Mouse (Mus musculus) left cerebral cortex, adult 2 months (tissue): ENCODE data around the gene Adgrb2. TPM values are rescaled to one million over a fixed set of nuclear protein-coding genes. Genes with fewer than 3 reads are reported as not detected.

Experiments
- DNase-seq, 2 experiments: peaks; one replicate each; pipeline ENCODE4 v3.0.0; 2021 to 2022; ENCODE audit warnings: low spot score in 2 of 2, mixed read lengths in 1 of 2; ENCODE audit errors: extremely low spot score in 1 of 2
- H3K27ac ChIP-seq: fragments of 200-600 bp; 2 replicates; pipeline ENCODE4 v1.8.1; 2022
- H3K4me3 ChIP-seq: fragments of 200-600 bp; 2 replicates; pipeline ENCODE4 v1.8.1; 2022
- CTCF ChIP-seq: fragments of 200-600 bp; IDR thresholded peaks from 2 replicates; pipeline ENCODE4 v1.8.1; 2022; ENCODE audit warnings: antibody characterized with exemption, mild to moderate bottlenecking, moderate library complexity
- intact Hi-C: fragments of 180-260 bp; cut with DNase I; formaldehyde crosslinking; loops from one replicate; pipeline ENCODE4 v1.15.1; 2025
- total RNA-seq, 2 experiments: library from RNA; stranded (reverse); gene quantifications; 2 replicates each; pipeline ENCODE4 v1.2.3; 2021

Gene Adgrb2
- total RNA-seq, 2 experiments from 2014 or later: 422 to 424 TPM

GRCm38 (mm10) chr4:130044211-130044610 lies 59.5 kb downstream of the Adgrb2 start:
- H3K27ac ChIP-seq: no peak overlapping the region
- intact Hi-C loops: no loop called here
- no peak for TF ChIP-seq CTCF

GRCm38 (mm10) chr4:130045609-130046008 lies 60.9 kb downstream of the Adgrb2 start:
- no peak for DNase-seq
- intact Hi-C loops: no loop called here
- no peak for TF ChIP-seq CTCF

More at GRCm38 (mm10) chr4:130044211-130044610, 59.5 kb downstream of the Adgrb2 start:
- DNase-seq: no peak
- H3K4me3 ChIP-seq: no peak overlapping the region

GRCm38 (mm10) chr4:130047331-130048202 lies 62.9 kb downstream of the Adgrb2 start, which contains the start of gene Col16a1:
Gene Col16a1 (plus strand): TSS chr4:130047840.
- peak within 1 kb of the TSS; percentile 76 for H3K27ac ChIP-seq
- peak; percentile 69 to 76 for DNase-seq
- TF ChIP-seq CTCF: no peak
- intact Hi-C loops: no loop called here
- peak within 1 kb of the TSS; percentile 47 for H3K4me3 ChIP-seq

More at GRCm38 (mm10) chr4:130045609-130046008, 60.9 kb downstream of the Adgrb2 start:
- H3K4me3 ChIP-seq: no peak overlapping the region
- no peak overlapping the region for H3K27ac ChIP-seq

- intact Hi-C loops: no loop called here
- H3K4me3 ChIP-seq: peak overlapping the region; percentile 47
- no peak for DNase-seq
- no peak overlapping the region; the same call in 1 of the 2 replicates for H3K27ac ChIP-seq
- TF ChIP-seq CTCF: no peak
Measured at GRCm38 (mm10) chr4:130048203-130048479, 63.5 kb downstream of the Adgrb2 start.

- H3K4me3 ChIP-seq: no peak overlapping the region
- no peak for TF ChIP-seq CTCF
- intact Hi-C loops: no loop called here
- H3K27ac ChIP-seq: no peak overlapping the region
- no peak for DNase-seq
Measured at GRCm38 (mm10) chr4:130050056-130050824, 65.6 kb downstream of the Adgrb2 start.

GRCm38 (mm10) chr4:130052283-130052682 lies 67.6 kb downstream of the Adgrb2 start:
- H3K27ac ChIP-seq: no peak overlapping the region
- TF ChIP-seq CTCF: peak; percentile 17; the same call in 1 of the 2 replicates
- H3K4me3 ChIP-seq: no peak overlapping the region
- no peak for DNase-seq
- intact Hi-C loops: no loop called here

GRCm38 (mm10) chr4:130053111-130053510 lies 68.4 kb downstream of the Adgrb2 start:
- intact Hi-C loops: no loop called here
- no peak for TF ChIP-seq CTCF
- DNase-seq: no peak
- Histone ChIP-seq H3K4me3 (no peak overlapping the region), H3K27ac (no peak overlapping the region)

GRCm38 (mm10) chr4:130054727-130055126 lies 70.1 kb downstream of the Adgrb2 start:
- Histone ChIP-seq H3K4me3 (no peak overlapping the region), H3K27ac (peak overlapping the region; percentile 29; the same call in 1 of the 2 replicates)
- intact Hi-C loops: no loop called here
- no peak for DNase-seq
- TF ChIP-seq CTCF: no peak

GRCm38 (mm10) chr4:130055160-130056010 lies 70.7 kb downstream of the Adgrb2 start:
- Histone ChIP-seq H3K4me3 (no peak overlapping the region), H3K27ac (peak overlapping the region; percentile 29; the same call in 1 of the 2 replicates)
- intact Hi-C loops: no loop called here
- no peak for DNase-seq
- no peak for TF ChIP-seq CTCF

- TF ChIP-seq CTCF: no peak
- intact Hi-C loops: no loop called here
- no peak for DNase-seq
- Histone ChIP-seq H3K4me3 (no peak overlapping the region), H3K27ac (no peak overlapping the region)
Measured at GRCm38 (mm10) chr4:130056011-130056322, 71.3 kb downstream of the Adgrb2 start.

- H3K27ac ChIP-seq: no peak overlapping the region
- no peak for TF ChIP-seq CTCF
- intact Hi-C loops: no loop called here
- H3K4me3 ChIP-seq: no peak overlapping the region
- DNase-seq: no peak
Measured at GRCm38 (mm10) chr4:130056471-130056870, 71.8 kb downstream of the Adgrb2 start.
